In the genomic region with DNA sequence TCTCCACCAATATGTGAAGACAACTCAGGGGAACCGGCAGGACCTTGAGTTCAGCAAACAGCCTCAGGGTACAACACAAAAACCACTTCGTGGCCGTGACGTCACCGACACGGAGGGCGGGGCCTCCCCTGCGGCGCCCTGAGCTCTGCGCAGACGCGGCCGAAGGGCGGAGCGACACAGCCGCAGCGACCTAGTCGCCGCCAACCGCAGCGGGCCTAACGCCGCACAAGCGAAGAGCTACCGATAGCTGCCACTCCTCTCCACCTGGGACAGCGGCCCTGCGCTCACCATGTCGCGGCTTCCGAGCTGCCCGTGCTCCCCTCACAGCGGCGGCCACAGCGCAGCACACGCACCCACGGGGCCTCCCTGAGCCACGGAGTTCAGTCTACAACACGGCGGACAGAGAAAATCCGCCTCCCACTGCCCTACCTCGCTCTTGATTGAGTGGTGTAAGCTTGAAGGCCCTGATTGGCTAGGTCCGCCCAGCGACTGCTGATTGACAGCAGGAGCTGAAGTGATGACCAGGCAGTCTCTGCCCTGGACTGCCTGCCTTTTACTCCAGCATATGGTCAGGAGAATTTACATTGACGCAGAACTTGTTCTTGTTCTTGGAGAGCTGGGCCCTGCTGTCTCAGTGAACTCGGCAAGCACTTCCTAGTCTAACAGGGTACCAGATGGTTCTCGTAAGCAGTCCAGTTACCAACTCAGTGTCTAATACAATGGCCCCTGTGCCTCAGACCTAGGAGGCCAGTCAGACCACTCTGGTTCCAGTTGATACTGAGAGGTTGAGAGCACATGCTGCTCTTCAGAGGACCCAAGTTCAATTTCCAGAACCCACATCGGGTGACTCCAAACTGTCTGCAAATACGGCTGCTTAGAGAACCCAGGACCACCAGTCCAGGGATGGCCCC, we compare ENCODE assay signal across 8 mouse cellular contexts. TPM values are rescaled to one million over a fixed set of nuclear protein-coding genes. Genes with fewer than 3 reads are reported as not detected.
DNase-seq lines count a peak whose midpoint lies in the region; ATAC-seq lines count a peak whose summit lies in the region.

A gene (minus strand): TSS at position 427 of the 911 bp plus-strand sequence.

- peak within 1 kb of the TSS; percentile 87 for H3K9ac ChIP-seq in forebrain, embryonic 14.5 days (ENCODE audit: low read length)
- H3K9ac ChIP-seq in neural tube, embryonic 15.5 days (replicated peaks), result peak within 1 kb of the TSS; percentile 95

- peaks cover 10% of the 10 kb centered on the region; the same call in 1 of the 2 replicates for H3K36me3 ChIP-seq in forebrain, embryonic 14.5 days (ENCODE audit: control insufficient read depth, insufficient read depth, low read length)
- no peaks in the 10 kb centered on the region for H3K36me3 ChIP-seq in neural tube, embryonic 15.5 days

- peak within 1 kb of the TSS; percentile 59 for H3K4me2 ChIP-seq in forebrain, embryonic 14.5 days (ENCODE audit: low read length)
- H3K4me2 ChIP-seq in neural tube, embryonic 15.5 days, result peak within 1 kb of the TSS; percentile 54

- peak within 1 kb of the TSS; percentile 98 for H3K27ac ChIP-seq in forebrain, embryonic 14.5 days (ENCODE audit: low read depth, low read length)
- H3K27ac ChIP-seq in neural tube, embryonic 15.5 days (replicated peaks), result peak within 1 kb of the TSS; percentile 99

- ATAC-seq in forebrain, embryonic 14.5 days, result peak; percentile 98
- peak; percentile 98 for ATAC-seq in neural tube, embryonic 15.5 days (ENCODE audit: low FRiP score)

- intact Hi-C loops in heart, postnatal 14 days (cut with DNase I), result no loop called here

- H3K4me1 ChIP-seq in forebrain, embryonic 14.5 days (ENCODE audit: control insufficient read depth, insufficient read depth, low read length), result peaks cover 9% of the 10 kb centered on the region
- peaks cover 16% of the 10 kb centered on the region for H3K4me1 ChIP-seq in neural tube, embryonic 15.5 days

- H3K4me3 ChIP-seq in forebrain, embryonic 14.5 days (ENCODE audit: low read depth, low read length), result peak within 1 kb of the TSS; percentile 68
- H3K4me3 ChIP-seq in neural tube, embryonic 15.5 days (replicated peaks), result peak within 1 kb of the TSS; percentile 63

- no peaks in the 10 kb centered on the region for H3K9me3 ChIP-seq in forebrain, embryonic 14.5 days (replicated peaks; ENCODE audit: control insufficient read depth, low read length)
- no peaks in the 10 kb centered on the region for H3K9me3 ChIP-seq in neural tube, embryonic 15.5 days (replicated peaks)

- no peaks in the 10 kb centered on the region for H3K27me3 ChIP-seq in forebrain, embryonic 14.5 days (replicated peaks; ENCODE audit: control insufficient read depth, insufficient read depth, low read length)
- no peaks in the 10 kb centered on the region for H3K27me3 ChIP-seq in neural tube, embryonic 15.5 days (replicated peaks)

- WGBS in forebrain, embryonic 14.5 days, result 3% methylated on average over 48 of the region's 48 CpGs
- 3% methylated on average over 48 of the region's 48 CpGs for WGBS in neural tube, embryonic 15.5 days

- peak; percentile 96 for DNase-seq in ES-CJ7 (ENCODE audit: low read depth, low spot score)
- DNase-seq in cerebellum, adult 11 months, result peak; percentile 96
- peak; percentile 96 for DNase-seq in forebrain, embryonic 14.5 days (ENCODE audit: low spot score)
- peak; percentile 97 to 98 for DNase-seq in heart, postnatal 14 days
- peak; percentile 96 for DNase-seq in layer of hippocampus, adult 11-12 months (ENCODE audit: low spot score)
- peak; percentile 95 to 96 for DNase-seq in lung, adult 18-20 months
- DNase-seq in testis, postnatal 14 days (ENCODE audit: low spot score), result peak; percentile 90

RNA-seq across cellular contexts. Expression of the gene that starts here (rescaled TPM):
- 10.0 and 10.2 TPM in 2 replicates for polyA plus RNA-seq in forebrain, embryonic 14.5 days (2014; fragmentation: Nextera tagmentation; extraction: Ambion mirVana)
- 1 to 10 TPM; 3.3 to 3.9 TPM for total RNA-seq in heart, postnatal 14 days (2021)
- 6.7 and 8.1 TPM in 2 replicates for polyA plus RNA-seq in neural tube, embryonic 15.5 days (2015; fragmentation: Nextera tagmentation; extraction: Ambion mirVana)

Comparison
In these comparisons a context has a peak if more than half of its experiments do, and no peak if none do; other contexts are left out.
1. Peak in every context shown above with its lines: DNase-seq, ATAC-seq, H3K4me3 ChIP-seq and H3K27ac ChIP-seq.